Mouse (Mus musculus) heart, embryonic 13.5 days (tissue): ENCODE measurements around the gene Cops9. TPM values are rescaled to one million over a fixed set of nuclear protein-coding genes. Genes with fewer than 3 reads are reported as not detected.

ENCODE experiments used
- ATAC-seq: fragments of 200-750 bp; cut with Nextera tagmentation; 2 replicates; pipeline ENCODE4 v1.8.0; 2017; ENCODE audit warnings: moderate TSS enrichment; ENCODE audit not compliant: insufficient number of reproducible peaks, low FRiP score, low TSS enrichment; ENCODE audit errors: extremely low read depth
- H3K27ac ChIP-seq: fragments of 300-500 bp; sonication (generic); replicated peaks from 2 replicates; pipeline ENCODE4 v1.5.1; 2015; ENCODE audit warnings: moderate library complexity, mild to moderate bottlenecking, inconsistent platforms
- H3K27me3 ChIP-seq: fragments of 300-500 bp; sonication (generic); replicated peaks from 2 replicates; pipeline ENCODE4 v1.6.1; 2015; ENCODE audit warnings: mild to moderate bottlenecking, inconsistent platforms
- H3K36me3 ChIP-seq: fragments of 300-500 bp; sonication (generic); 2 replicates; pipeline ENCODE4 v1.6.1; 2015; ENCODE audit warnings: mild to moderate bottlenecking, inconsistent platforms
- H3K4me1 ChIP-seq: fragments of 300-500 bp; sonication (generic); 2 replicates; pipeline ENCODE4 v1.6.1; 2015; ENCODE audit warnings: inconsistent platforms
- H3K4me2 ChIP-seq: fragments of 300-500 bp; sonication (generic); 2 replicates; pipeline ENCODE4 v1.6.1; 2015; ENCODE audit warnings: inconsistent platforms, mild to moderate bottlenecking, moderate library complexity
- H3K4me3 ChIP-seq: fragments of 300-500 bp; sonication (generic); 2 replicates; pipeline ENCODE4 v1.5.1; 2015; ENCODE audit warnings: moderate library complexity, mild to moderate bottlenecking, inconsistent platforms
- H3K9ac ChIP-seq: fragments of 300-500 bp; sonication (generic); 2 replicates; pipeline ENCODE4 v1.6.1; 2015; ENCODE audit warnings: inconsistent platforms, mild to moderate bottlenecking, moderate library complexity
- H3K9me3 ChIP-seq: fragments of 300-500 bp; sonication (generic); 2 replicates; pipeline ENCODE4 v1.6.1; 2016; ENCODE audit warnings: inconsistent platforms
- WGBS: fragments of 180-500 bp; shearing (Covaris S2); methylation state at CpG from one replicate; pipeline ENCODE4 v1.1.7; 2015; ENCODE audit warnings: mixed read lengths; 5-methylcytosine and 5-hydroxymethylcytosine counted together
- polyA plus RNA-seq: library from polyadenylated mRNA; unstranded; fragments of >200 nt; fragmentation: Nextera tagmentation; extraction: Ambion mirVana; gene quantifications from 2 replicates; pipeline ENCODE4 v1.2.1, GENCODE M21; 2015

Cops9 gene
- polyA plus RNA-seq, 1 experiment from 2014 or later, result 403 TPM

GRCm38 (mm10) chr1:92669430-92669829 is 27.6 kb upstream of the Cops9 start:
- Histone ChIP-seq H3K4me3 (no peak overlapping the region), H3K9me3 (no peaks in the 10 kb centered on the region; the same call in 1 of the 2 replicates), H3K4me1 (no peaks in the 10 kb centered on the region), H3K4me2 (no peak overlapping the region), H3K27ac (no peak overlapping the region), H3K36me3 (no peaks in the 10 kb centered on the region), H3K9ac (no peak overlapping the region), H3K27me3 (peaks cover 38% of the 10 kb centered on the region)
- WGBS, result 81% methylated on average over 3 of the region's 3 CpGs
- no peak for ATAC-seq

DNA sequence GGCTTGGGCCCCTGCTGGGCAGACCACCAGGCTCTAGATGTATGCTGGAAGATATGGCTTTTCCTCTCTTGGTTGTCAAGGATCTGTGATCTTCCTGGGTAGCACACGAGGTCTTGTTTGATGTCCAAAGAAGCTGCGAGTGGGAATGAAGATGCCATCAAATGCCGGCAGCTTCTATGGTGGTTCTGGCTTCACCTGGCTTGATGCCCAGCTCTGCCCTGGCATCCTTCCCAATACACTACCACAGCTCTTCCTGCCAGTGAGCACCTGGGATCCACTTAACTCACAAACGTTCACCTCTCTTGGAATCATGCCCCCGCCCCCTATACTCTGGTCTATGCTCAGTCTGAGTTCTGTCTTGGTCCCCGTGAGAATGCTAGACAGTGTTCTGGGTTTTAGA is 25.3 kb upstream of the Cops9 start:
- Histone ChIP-seq H3K27me3 (peaks cover 34% of the 10 kb centered on the region), H3K4me3 (no peak overlapping the region), H3K9ac (no peak overlapping the region), H3K9me3 (no peaks in the 10 kb centered on the region; the same call in 1 of the 2 replicates), H3K4me2 (no peak overlapping the region), H3K27ac (no peak overlapping the region), H3K4me1 (no peaks in the 10 kb centered on the region), H3K36me3 (no peaks in the 10 kb centered on the region)
- WGBS, result 72% methylated on average over 6 of the region's 6 CpGs
- no peak for ATAC-seq

GRCm38 (mm10) chr1:92659392-92659791 is 17.6 kb upstream of the Cops9 start:
- no peak for ATAC-seq
- Histone ChIP-seq H3K9me3 (no peaks in the 10 kb centered on the region), H3K36me3 (no peaks in the 10 kb centered on the region), H3K9ac (no peak overlapping the region), H3K4me3 (no peak overlapping the region), H3K4me2 (no peak overlapping the region), H3K4me1 (no peaks in the 10 kb centered on the region), H3K27me3 (peaks cover 59% of the 10 kb centered on the region), H3K27ac (no peak overlapping the region)
- 38% methylated on average over 5 of the region's 5 CpGs for WGBS

DNA sequence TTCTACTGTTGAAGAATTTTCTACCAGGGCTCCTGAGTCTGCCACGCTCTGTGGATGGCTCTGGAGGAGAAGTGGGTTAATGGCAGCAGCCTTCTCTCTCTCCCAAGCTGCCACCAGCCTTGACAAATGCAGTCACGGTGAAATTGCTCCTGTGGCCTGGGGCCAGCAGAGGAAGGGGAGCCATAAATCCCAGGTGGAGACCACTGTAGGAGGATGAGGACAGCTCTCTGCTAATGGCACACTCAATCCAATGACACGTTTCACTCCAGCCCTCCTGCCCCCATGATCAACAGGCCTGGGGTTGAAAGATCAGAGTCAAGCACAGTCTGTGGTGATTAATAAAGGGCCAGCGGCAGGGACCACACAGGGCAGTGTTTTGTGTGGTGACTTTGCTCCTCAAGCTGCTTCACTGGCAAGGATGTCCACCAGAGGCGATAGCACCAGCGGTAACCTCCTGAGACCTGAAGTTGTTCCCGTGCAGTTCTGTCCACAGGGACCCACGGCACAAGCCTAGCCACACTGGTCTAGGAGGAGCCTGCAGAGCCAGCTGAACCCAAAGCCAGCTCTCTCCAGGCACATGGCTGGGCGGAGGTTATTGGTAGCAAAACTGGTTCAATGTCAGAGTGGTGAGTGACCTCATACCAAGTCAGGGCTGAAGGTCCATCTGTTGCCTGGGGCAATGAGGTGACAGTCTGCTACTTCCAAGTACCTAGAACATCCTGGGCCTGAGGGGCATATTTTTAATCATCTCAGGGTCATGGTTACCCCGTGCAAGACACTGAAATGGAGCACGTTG is 15.4 kb upstream of the Cops9 start:
- ATAC-seq, result no peak
- Histone ChIP-seq H3K4me1 (no peaks in the 10 kb centered on the region), H3K27ac (no peak overlapping the region), H3K4me3 (no peak overlapping the region), H3K4me2 (no peak overlapping the region), H3K9ac (no peak overlapping the region), H3K36me3 (no peaks in the 10 kb centered on the region), H3K9me3 (no peaks in the 10 kb centered on the region), H3K27me3 (peaks cover 71% of the 10 kb centered on the region)
- WGBS, result 70% methylated on average over 11 of the region's 11 CpGs

DNA sequence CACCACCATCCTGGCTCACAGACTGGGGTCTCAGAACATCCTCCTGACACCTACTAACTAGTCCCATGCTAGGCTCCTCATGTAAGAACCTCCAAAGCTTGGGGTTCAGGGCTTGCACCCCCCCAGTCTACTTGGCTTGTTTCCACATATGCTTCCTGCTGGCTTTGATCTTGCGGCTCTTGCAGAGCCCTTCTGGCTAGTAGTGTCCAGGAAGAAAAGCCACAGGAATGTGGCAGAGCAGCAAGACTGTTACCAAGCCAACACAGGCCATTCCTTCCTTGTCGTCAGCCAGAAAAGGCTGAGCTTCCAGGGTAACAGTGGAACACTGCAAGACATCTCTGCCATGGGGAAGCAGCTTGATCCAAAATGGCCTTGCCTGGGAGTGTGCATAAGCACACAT is 12.9 kb upstream of the Cops9 start:
- Histone ChIP-seq H3K36me3 (no peaks in the 10 kb centered on the region), H3K9me3 (no peaks in the 10 kb centered on the region), H3K9ac (no peak overlapping the region), H3K27ac (no peak overlapping the region), H3K4me1 (no peaks in the 10 kb centered on the region), H3K27me3 (peaks cover 80% of the 10 kb centered on the region), H3K4me3 (no peak overlapping the region), H3K4me2 (no peak overlapping the region)
- 68% methylated on average over 2 of the region's 2 CpGs for WGBS
- ATAC-seq, result no peak

DNA sequence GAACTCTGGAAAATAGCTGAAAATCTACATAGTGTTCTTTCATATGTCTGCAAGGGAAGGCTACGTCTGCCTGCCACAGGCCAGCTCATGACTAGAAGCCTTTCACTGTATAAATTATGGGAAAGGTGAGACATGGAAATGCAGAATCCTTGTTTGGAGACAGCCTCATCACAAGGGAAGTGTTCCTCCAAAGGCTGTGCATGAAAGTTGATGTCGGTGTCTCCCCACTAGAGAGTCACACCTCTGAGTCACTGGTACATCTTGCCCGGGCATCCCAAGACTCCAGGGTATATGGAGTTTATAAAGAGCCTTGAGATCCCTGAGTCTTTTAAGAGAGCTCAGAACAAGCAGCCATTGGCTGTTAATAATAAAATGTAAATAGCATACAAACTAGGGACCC is 11.4 kb upstream of the Cops9 start:
- no peak for ATAC-seq
- Histone ChIP-seq H3K36me3 (no peaks in the 10 kb centered on the region), H3K4me3 (no peak overlapping the region), H3K4me1 (no peaks in the 10 kb centered on the region), H3K9ac (no peak overlapping the region), H3K27me3 (peaks cover 82% of the 10 kb centered on the region), H3K9me3 (no peaks in the 10 kb centered on the region), H3K4me2 (no peak overlapping the region), H3K27ac (no peak overlapping the region)
- WGBS, result 77% methylated on average over 3 of the region's 3 CpGs

DNA sequence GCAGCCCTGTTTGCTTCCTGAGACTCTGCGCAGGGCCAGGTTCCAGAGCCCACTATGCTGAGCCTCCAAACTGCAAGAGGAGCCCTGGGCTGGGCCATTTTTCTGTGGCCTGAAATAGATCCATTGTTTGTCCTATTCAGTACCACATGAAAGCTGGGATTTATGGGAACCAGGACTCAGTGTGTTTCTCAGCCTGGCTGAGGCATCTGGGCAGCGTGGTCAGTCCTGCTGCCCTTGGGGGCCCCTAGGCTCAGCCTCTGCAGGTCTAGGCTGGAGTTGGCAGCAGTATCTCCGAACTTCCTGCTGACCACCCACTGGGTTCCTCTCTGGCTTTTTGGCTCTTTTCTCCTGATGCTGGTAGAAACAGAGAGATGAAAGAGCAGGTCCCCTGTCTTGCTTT is 9.7 kb upstream of the Cops9 start:
- H3K36me3 ChIP-seq, result no peaks in the 10 kb centered on the region
- WGBS, result 61% methylated on average over 3 of the region's 3 CpGs
- no peaks in the 10 kb centered on the region for H3K4me1 ChIP-seq

DNA sequence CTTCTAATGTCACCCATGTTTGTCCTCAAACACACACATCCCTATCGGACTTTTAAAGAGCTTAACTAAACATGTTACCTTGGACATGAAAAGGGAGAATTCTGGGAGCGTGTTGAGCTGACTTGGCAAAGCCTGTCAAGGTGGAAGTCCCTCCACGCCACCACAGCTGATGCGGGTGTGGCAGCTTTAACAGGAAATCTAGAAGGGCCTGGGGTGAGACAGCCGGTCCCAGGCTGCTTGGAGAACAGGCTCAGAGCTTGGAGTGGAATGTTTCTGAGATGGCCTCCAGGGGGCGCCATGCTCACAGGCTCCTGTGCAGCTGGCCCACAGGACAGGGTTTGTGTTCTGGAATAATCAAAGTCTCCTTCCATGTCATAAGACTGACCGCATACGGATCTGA is 6.9 kb upstream of the Cops9 start, which contains the start of gene Otos:
Otos (minus strand) TSS at position 169 of the 400 bp plus-strand sequence.
- no peak for ATAC-seq
- Histone ChIP-seq H3K9ac (no peak within 1 kb of the TSS), H3K27ac (no peak within 1 kb of the TSS), H3K27me3 (peaks cover 75% of the 10 kb centered on the region), H3K4me1 (no peaks in the 10 kb centered on the region), H3K4me2 (no peak within 1 kb of the TSS), H3K4me3 (no peak within 1 kb of the TSS), H3K9me3 (no peaks in the 10 kb centered on the region), H3K36me3 (no peaks in the 10 kb centered on the region)
- 21% methylated on average over 8 of the region's 8 CpGs for WGBS

More for the DNA sequence above, 9.7 kb upstream of the Cops9 start:
- peaks cover 81% of the 10 kb centered on the region for H3K27me3 ChIP-seq
- no peak for ATAC-seq
- H3K4me2 ChIP-seq, result no peak overlapping the region
- H3K27ac ChIP-seq, result no peak overlapping the region
- no peaks in the 10 kb centered on the region for H3K9me3 ChIP-seq
- no peak overlapping the region for H3K4me3 ChIP-seq
- no peak overlapping the region for H3K9ac ChIP-seq

DNA sequence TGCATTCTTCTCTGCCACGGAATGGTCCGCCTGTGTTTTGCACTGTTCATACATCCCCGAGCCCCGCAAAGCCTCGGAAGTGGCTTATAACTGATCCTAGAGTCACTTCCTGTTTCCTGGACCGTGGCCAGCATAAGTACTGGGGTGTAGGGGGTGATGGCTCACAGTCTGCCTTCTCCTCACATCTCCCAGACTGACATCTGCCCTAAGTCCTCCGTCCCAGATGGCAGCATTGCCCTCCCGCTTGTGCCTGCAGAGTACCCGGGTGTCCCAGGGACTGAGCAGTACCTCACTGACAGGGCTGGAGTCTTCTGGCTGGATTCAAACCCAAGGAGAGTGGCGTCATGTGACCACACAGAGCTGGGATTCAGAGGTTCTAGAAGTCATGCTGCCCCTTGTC is 6.4 kb upstream of the Cops9 start:
- Histone ChIP-seq H3K36me3 (no peaks in the 10 kb centered on the region), H3K4me3 (no peak overlapping the region), H3K27ac (no peak overlapping the region), H3K4me1 (no peaks in the 10 kb centered on the region), H3K9me3 (no peaks in the 10 kb centered on the region), H3K4me2 (no peak overlapping the region), H3K27me3 (peaks cover 72% of the 10 kb centered on the region), H3K9ac (no peak overlapping the region)
- WGBS, result 36% methylated on average over 10 of the region's 10 CpGs
- ATAC-seq, result no peak

- Histone ChIP-seq H3K27ac (no peak overlapping the region), H3K36me3 (no peaks in the 10 kb centered on the region), H3K27me3 (peaks cover 67% of the 10 kb centered on the region), H3K4me2 (no peak overlapping the region), H3K9ac (no peak overlapping the region), H3K9me3 (no peaks in the 10 kb centered on the region), H3K4me1 (no peaks in the 10 kb centered on the region), H3K4me3 (no peak overlapping the region)
- ATAC-seq, result no peak
- 8% methylated on average over 8 of the region's 8 CpGs for WGBS
Measured at GRCm38 (mm10) chr1:92647752-92648151, 6.0 kb upstream of the Cops9 start.

DNA sequence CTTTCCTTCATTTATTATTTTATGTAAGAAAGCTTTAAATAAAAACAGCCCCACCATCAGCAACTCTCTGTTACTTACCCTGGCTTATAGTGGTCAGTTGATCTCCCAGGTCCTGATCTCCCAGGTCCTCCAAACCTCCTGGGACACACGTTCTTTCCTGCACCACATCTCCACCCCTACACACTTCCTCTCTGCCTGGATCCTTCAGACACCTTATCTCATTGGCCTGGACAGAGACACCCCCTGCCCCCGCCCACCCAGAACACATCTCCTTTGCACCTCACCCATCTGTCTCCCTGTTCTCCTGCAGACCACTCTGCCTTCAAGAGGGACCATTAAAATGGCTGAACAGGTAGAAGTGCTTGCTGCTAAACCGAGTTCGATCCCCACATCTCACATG is 5.2 kb upstream of the Cops9 start:
- H3K27me3 ChIP-seq, result peaks cover 60% of the 10 kb centered on the region
- ATAC-seq, result no peak
- WGBS, result 52% methylated on average over 4 of the region's 4 CpGs
- no peaks in the 10 kb centered on the region for H3K9me3 ChIP-seq
- no peak overlapping the region for H3K27ac ChIP-seq
- no peak overlapping the region for H3K9ac ChIP-seq
- no peaks in the 10 kb centered on the region for H3K36me3 ChIP-seq
- no peak overlapping the region for H3K4me3 ChIP-seq
- H3K4me2 ChIP-seq, result no peak overlapping the region
- peaks cover 5% of the 10 kb centered on the region; the same call in 1 of the 2 replicates for H3K4me1 ChIP-seq

DNA sequence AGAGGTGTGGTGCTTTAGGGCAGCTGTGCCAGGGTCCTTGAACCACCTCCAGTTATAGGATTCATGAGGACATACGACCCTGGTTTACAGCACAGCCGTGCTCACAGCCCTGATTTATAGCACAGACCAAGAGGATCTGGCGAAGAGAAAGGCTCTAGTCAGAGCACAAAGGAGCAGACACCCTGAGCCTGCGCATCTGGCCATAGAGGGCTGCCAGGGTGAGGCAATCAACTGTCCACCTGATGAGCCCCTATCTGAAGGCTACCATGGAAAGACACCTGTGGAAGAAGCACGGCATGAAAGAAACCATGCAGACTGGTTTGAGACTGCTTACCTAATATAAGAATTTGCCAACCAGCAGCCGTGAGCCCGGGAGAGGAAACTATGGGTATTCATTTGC is 4.8 kb upstream of the Cops9 start:
- H3K9me3 ChIP-seq, result no peaks in the 10 kb centered on the region
- H3K27ac ChIP-seq, result no peak overlapping the region
- no peaks in the 10 kb centered on the region for H3K36me3 ChIP-seq
- H3K4me3 ChIP-seq, result no peak overlapping the region
- no peak for ATAC-seq
- H3K4me1 ChIP-seq, result peaks cover 6% of the 10 kb centered on the region; the same call in 1 of the 2 replicates
- no peak overlapping the region for H3K4me2 ChIP-seq
- WGBS, result 73% methylated on average over 7 of the region's 7 CpGs
- H3K27me3 ChIP-seq, result peaks cover 56% of the 10 kb centered on the region
- 0 out of 2 replicates have a peak overlapping the region, but pooled peaks have one; percentile 33 for H3K9ac ChIP-seq
